8 mouse cellular contexts compared by ENCODE assay signal in the genomic region with DNA sequence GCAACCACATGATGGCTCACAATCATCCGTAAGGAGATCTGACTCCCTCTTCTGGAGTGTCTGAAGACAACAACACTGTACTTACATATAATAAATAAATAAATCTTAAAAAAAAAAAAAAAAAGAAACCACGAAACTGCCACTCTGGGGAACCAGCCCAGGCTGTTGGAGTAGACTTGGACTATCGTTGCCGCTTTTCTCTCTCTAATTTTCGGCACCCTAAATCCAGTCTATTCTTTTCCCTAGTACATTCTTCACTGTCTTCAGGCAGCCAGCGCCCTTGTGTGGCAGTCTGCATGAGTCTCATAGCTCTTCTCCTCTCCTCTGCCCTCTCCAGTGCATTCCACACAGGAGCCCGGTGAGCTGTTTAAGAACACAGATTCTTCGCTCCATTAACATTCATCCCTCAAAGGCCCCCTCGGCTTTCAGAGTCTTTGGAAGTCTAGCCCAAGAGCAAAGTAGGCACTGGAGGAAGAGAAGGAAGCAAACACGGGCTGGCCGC. TPM values are rescaled to one million over a fixed set of nuclear protein-coding genes. Genes with fewer than 3 reads are reported as not detected.
DNase-seq lines count a peak whose midpoint lies in the region; ATAC-seq and TF ChIP-seq lines count a peak whose summit lies in the region.

No protein-coding gene starts in this region.

- peak overlapping the region; percentile 66 for H3K9ac ChIP-seq in lung, embryonic 14.5 days
- H3K9ac ChIP-seq in embryonic facial prominence, embryonic 11.5 days (replicated peaks; ENCODE audit: low read length) = peak overlapping the region; percentile 70
- H3K9ac ChIP-seq in intestine, embryonic 15.5 days = peak overlapping the region; percentile 78

- peaks cover 33% of the 10 kb centered on the region for H3K36me3 ChIP-seq in lung, embryonic 14.5 days (ENCODE audit: insufficient read depth)
- H3K36me3 ChIP-seq in embryonic facial prominence, embryonic 11.5 days (replicated peaks; ENCODE audit: control insufficient read depth, insufficient read depth, low read depth, low read length) = peaks cover 10% of the 10 kb centered on the region
- peaks cover 12% of the 10 kb centered on the region for H3K36me3 ChIP-seq in intestine, embryonic 15.5 days

- no peak; the same call in 1 of the 2 replicates for TF ChIP-seq CTCF in lung, embryonic 14.5 days (IDR thresholded peaks at IDR 0.05; ENCODE audit: low read depth)

- DNase-seq in lung, embryonic 14.5 days = peak; percentile 34
- no peak for DNase-seq in lung, postnatal 14 days
- DNase-seq in embryonic facial prominence, embryonic 11.5 days (ENCODE audit: low spot score) = no peak
- no peak for DNase-seq in left cerebral cortex, adult 18-20 months (ENCODE audit: low spot score in 2 of 2)
- no peak for DNase-seq in spleen, postnatal 14 days (ENCODE audit: low spot score in 2 of 2)
- no peak for DNase-seq in urinary bladder, postnatal 36 days (ENCODE audit: low spot score in 2 of 2)

- no peaks in the 10 kb centered on the region for H3K9me3 ChIP-seq in lung, embryonic 14.5 days (ENCODE audit: low read depth, low read length)
- H3K9me3 ChIP-seq in embryonic facial prominence, embryonic 11.5 days (replicated peaks; ENCODE audit: control insufficient read depth, low read length) = no peaks in the 10 kb centered on the region
- no peaks in the 10 kb centered on the region for H3K9me3 ChIP-seq in intestine, embryonic 15.5 days

- peak; percentile 60 for ATAC-seq in lung, embryonic 14.5 days (ENCODE audit: insufficient read depth)
- ATAC-seq in embryonic facial prominence, embryonic 11.5 days (replicated peaks; ENCODE audit: insufficient number of reproducible peaks, low FRiP score, low TSS enrichment, low read depth) = peak; percentile 69
- peak; percentile 50 for ATAC-seq in intestine, embryonic 15.5 days
- 0 out of 2 replicates have a peak, but pooled peaks have one; percentile 8 for ATAC-seq in monocyte, adult 5-6 weeks (replicated peaks; ENCODE audit: insufficient number of reproducible peaks, low FRiP score, low TSS enrichment, poor library complexity, severe bottlenecking)

- peak overlapping the region; percentile 87 for H3K4me3 ChIP-seq in lung, embryonic 14.5 days (ENCODE audit: low read depth, low read length)
- H3K4me3 ChIP-seq in embryonic facial prominence, embryonic 11.5 days (ENCODE audit: low read depth, low read length) = peak overlapping the region; percentile 93
- H3K4me3 ChIP-seq in intestine, embryonic 15.5 days (replicated peaks) = peak overlapping the region; percentile 78

- no peaks in the 10 kb centered on the region for H3K27me3 ChIP-seq in lung, embryonic 14.5 days (ENCODE audit: insufficient read depth, low read length)
- no peaks in the 10 kb centered on the region for H3K27me3 ChIP-seq in embryonic facial prominence, embryonic 11.5 days (ENCODE audit: control insufficient read depth, insufficient read depth, low read length)
- H3K27me3 ChIP-seq in intestine, embryonic 15.5 days (replicated peaks) = no peaks in the 10 kb centered on the region

- 11% methylated on average over 11 of the region's 11 CpGs for WGBS in lung, embryonic 14.5 days
- 25% methylated on average over 11 of the region's 11 CpGs for WGBS in embryonic facial prominence, embryonic 11.5 days
- 13% methylated on average over 11 of the region's 11 CpGs for WGBS in intestine, embryonic 15.5 days

- 0 out of 2 replicates have a peak, but pooled peaks cover 3% of the 10 kb centered on the region for H3K4me1 ChIP-seq in lung, embryonic 14.5 days (ENCODE audit: insufficient read depth)
- H3K4me1 ChIP-seq in embryonic facial prominence, embryonic 11.5 days (ENCODE audit: control insufficient read depth, insufficient read depth, low read length) = no peaks in the 10 kb centered on the region
- peaks cover 19% of the 10 kb centered on the region for H3K4me1 ChIP-seq in intestine, embryonic 15.5 days (replicated peaks)

- peak overlapping the region; percentile 86 for H3K4me2 ChIP-seq in lung, embryonic 14.5 days
- H3K4me2 ChIP-seq in embryonic facial prominence, embryonic 11.5 days (ENCODE audit: low read depth, low read length) = peak overlapping the region; percentile 70
- H3K4me2 ChIP-seq in intestine, embryonic 15.5 days (replicated peaks) = peak overlapping the region; percentile 79

- peak overlapping the region; percentile 98 for H3K27ac ChIP-seq in lung, embryonic 14.5 days (ENCODE audit: low read depth)
- H3K27ac ChIP-seq in embryonic facial prominence, embryonic 11.5 days (replicated peaks; ENCODE audit: low read depth, low read length) = peak overlapping the region; percentile 91
- H3K27ac ChIP-seq in intestine, embryonic 15.5 days = peak overlapping the region; percentile 91

RNA-seq across cellular contexts. Expression of a gene that starts 0.5 kb away (rescaled TPM):
- polyA plus RNA-seq in lung, embryonic 14.5 days (2014; fragmentation: Nextera tagmentation; extraction: Ambion mirVana) = 1,268 and 1,276 TPM in 2 replicates
- 1,035 and 1,040 TPM in 2 replicates for polyA plus RNA-seq in embryonic facial prominence, embryonic 11.5 days (2014; fragmentation: Nextera tagmentation; extraction: Ambion mirVana)
- 981 and 1,002 TPM in 2 replicates for polyA plus RNA-seq in intestine, embryonic 15.5 days (2015; fragmentation: Nextera tagmentation; extraction: Ambion mirVana)
- 521 to 617 TPM (median 563 TPM) in 3 replicates for total RNA-seq in monocyte, adult 5-6 weeks (2017)
- total RNA-seq in left cerebral cortex, adult 18-20 months (2021) = 100 to 1,000 TPM; 275 to 295 TPM

RNA-seq across cellular contexts. Expression of a gene that starts 9.3 kb away (rescaled TPM):
- 33.2 and 34.9 TPM in 2 replicates for polyA plus RNA-seq in lung, embryonic 14.5 days (2014; fragmentation: Nextera tagmentation; extraction: Ambion mirVana)
- polyA plus RNA-seq in embryonic facial prominence, embryonic 11.5 days (2014; fragmentation: Nextera tagmentation; extraction: Ambion mirVana) = 36.9 and 41.2 TPM in 2 replicates
- 47.7 and 48.7 TPM in 2 replicates for polyA plus RNA-seq in intestine, embryonic 15.5 days (2015; fragmentation: Nextera tagmentation; extraction: Ambion mirVana)
- total RNA-seq in monocyte, adult 5-6 weeks (2017) = 2.8 to 9.5 TPM (median 5.4 TPM) in 3 replicates
- 10 to 100 TPM; 15.6 to 19.4 TPM for total RNA-seq in left cerebral cortex, adult 18-20 months (2021)

RNA-seq across cellular contexts. Expression of a gene that starts 18.5 kb away (rescaled TPM):
- polyA plus RNA-seq in lung, embryonic 14.5 days (2014; fragmentation: Nextera tagmentation; extraction: Ambion mirVana) = 10.0 and 11.0 TPM in 2 replicates
- 4.9 and 8.8 TPM in 2 replicates for polyA plus RNA-seq in embryonic facial prominence, embryonic 11.5 days (2014; fragmentation: Nextera tagmentation; extraction: Ambion mirVana)
- 25.4 and 31.8 TPM in 2 replicates for polyA plus RNA-seq in intestine, embryonic 15.5 days (2015; fragmentation: Nextera tagmentation; extraction: Ambion mirVana)
- 2.7 to 3.3 TPM (median 3.2 TPM) in 3 replicates for total RNA-seq in monocyte, adult 5-6 weeks (2017)
- 10 to 100 TPM; 12.5 to 12.7 TPM for total RNA-seq in left cerebral cortex, adult 18-20 months (2021)

RNA-seq across cellular contexts. Expression of a gene that starts 18.7 kb away (rescaled TPM):
- polyA plus RNA-seq in lung, embryonic 14.5 days (2014; fragmentation: Nextera tagmentation; extraction: Ambion mirVana) = 46.0 and 48.4 TPM in 2 replicates
- polyA plus RNA-seq in embryonic facial prominence, embryonic 11.5 days (2014; fragmentation: Nextera tagmentation; extraction: Ambion mirVana) = 41.9 and 43.5 TPM in 2 replicates
- 49.1 and 51.0 TPM in 2 replicates for polyA plus RNA-seq in intestine, embryonic 15.5 days (2015; fragmentation: Nextera tagmentation; extraction: Ambion mirVana)
- total RNA-seq in monocyte, adult 5-6 weeks (2017) = 1.5 to 6.5 TPM in 2 of 3 replicates, not detected in the other
- total RNA-seq in left cerebral cortex, adult 18-20 months (2021) = 10 to 100 TPM; 35.3 to 36.5 TPM

RNA-seq across cellular contexts. Expression of a gene that starts 24.3 kb away (rescaled TPM):
- polyA plus RNA-seq in lung, embryonic 14.5 days (2014; fragmentation: Nextera tagmentation; extraction: Ambion mirVana) = 95.9 and 109 TPM in 2 replicates
- 165 and 189 TPM in 2 replicates for polyA plus RNA-seq in embryonic facial prominence, embryonic 11.5 days (2014; fragmentation: Nextera tagmentation; extraction: Ambion mirVana)
- polyA plus RNA-seq in intestine, embryonic 15.5 days (2015; fragmentation: Nextera tagmentation; extraction: Ambion mirVana) = 43.7 and 49.5 TPM in 2 replicates
- 1.2 to 9.7 TPM (median 2.7 TPM) in 3 replicates for total RNA-seq in monocyte, adult 5-6 weeks (2017)
- total RNA-seq in left cerebral cortex, adult 18-20 months (2021) = 100 to 1,000 TPM; 207 to 212 TPM

Comparison
In these comparisons a context has a peak if more than half of its experiments do, and no peak if none do; other contexts are left out.
1. ATAC-seq: peak in every context shown above with its lines; median percentile 69 in embryonic facial prominence, embryonic 11.5 days; 60 in lung, embryonic 14.5 days; 50 in intestine, embryonic 15.5 days; 8 in monocyte, adult 5-6 weeks.